Mouse (Mus musculus) ES-Bruce4 (cell line): ENCODE measurements around the gene Rbms3. TPM values are rescaled to one million over a fixed set of nuclear protein-coding genes. Genes with fewer than 3 reads are reported as not detected.

Experiments used
- H3K27ac ChIP-seq: 2 replicates; pipeline ENCODE4 v1.5.1; 2012; ENCODE audit warnings: low read length, inconsistent platforms; ENCODE audit not compliant: insufficient read depth
- H3K27me3 ChIP-seq: 2 replicates; pipeline ENCODE4 v1.6.1; 2012; ENCODE audit warnings: mild to moderate bottlenecking, low read length, inconsistent platforms; ENCODE audit not compliant: control insufficient read depth, poor library complexity, insufficient read depth, severe bottlenecking
- H3K36me3 ChIP-seq: 2 replicates; pipeline ENCODE4 v1.6.1; 2012; ENCODE audit warnings: inconsistent platforms, mild to moderate bottlenecking, low read length, moderate library complexity; ENCODE audit not compliant: control insufficient read depth, poor library complexity, insufficient read depth, severe bottlenecking
- H3K4me1 ChIP-seq: one replicate; pipeline ENCODE4 v1.8.1; 2011; ENCODE audit warnings: low read length; ENCODE audit not compliant: control insufficient read depth, insufficient read depth
- H3K4me3 ChIP-seq: 2 replicates; pipeline ENCODE4 v1.5.1; 2011; ENCODE audit warnings: low read depth, mild to moderate bottlenecking, low read length
- H3K9ac ChIP-seq: 2 replicates; pipeline ENCODE4 v1.6.1; 2012; ENCODE audit warnings: low read depth, mild to moderate bottlenecking, inconsistent platforms; ENCODE audit not compliant: poor library complexity, severe bottlenecking
- H3K9me3 ChIP-seq: replicated peaks from 2 replicates; pipeline ENCODE4 v1.6.1; 2012; ENCODE audit warnings: mild to moderate bottlenecking, low read length, inconsistent platforms; ENCODE audit not compliant: control insufficient read depth, poor library complexity, insufficient read depth, severe bottlenecking
- CTCF ChIP-seq: IDR thresholded peaks from one replicate; pipeline ENCODE4 v1.8.1; 2011; ENCODE audit warnings: low read depth, low read length
- EP300 ChIP-seq: IDR thresholded peaks from 2 replicates; pipeline ENCODE4 v1.6.1; 2011; ENCODE audit warnings: low read depth, low read length; ENCODE audit not compliant: insufficient read depth
- POLR2A ChIP-seq: IDR thresholded peaks from one replicate; pipeline ENCODE4 v1.8.1; 2011; ENCODE audit warnings: low read length; ENCODE audit not compliant: insufficient read depth
- polyA plus RNA-seq: library from polyadenylated mRNA; stranded (reverse); fragments of >200 nt; gene quantifications from 2 replicates; pipeline ENCODE4 v1.2.4, GENCODE M21; 2011; ENCODE audit warnings: low read depth; ENCODE audit not compliant: missing spikeins, insufficient read depth, insufficient read length

Rbms3 gene
- polyA plus RNA-seq, 1 experiment: 1.8 TPM

- H3K9me3 ChIP-seq: peaks cover 6% of the 10 kb centered on the region; the same call in 1 of the 2 replicates
- no peak overlapping the region for H3K4me3 ChIP-seq
- H3K4me1 ChIP-seq: no peaks in the 10 kb centered on the region
- no peaks in the 10 kb centered on the region for H3K36me3 ChIP-seq
- H3K27ac ChIP-seq: no peak overlapping the region
- H3K27me3 ChIP-seq: no peaks in the 10 kb centered on the region
- H3K9ac ChIP-seq: no peak overlapping the region
- TF ChIP-seq EP300 (no peak), CTCF (no peak)
Observed at GRCm38 (mm10) chr9:117088309-117088708, 541.4 kb downstream of the Rbms3 start.

GRCm38 (mm10) chr9:117085706-117086105 lies 544.0 kb downstream of the Rbms3 start:
- H3K4me3 ChIP-seq: no peak overlapping the region
- H3K27ac ChIP-seq: no peak overlapping the region
- H3K9me3 ChIP-seq: no peaks in the 10 kb centered on the region
- no peaks in the 10 kb centered on the region for H3K4me1 ChIP-seq
- TF ChIP-seq POLR2A: no peak
- no peak for TF ChIP-seq CTCF
- TF ChIP-seq EP300: no peak
- no peak overlapping the region for H3K9ac ChIP-seq
- H3K36me3 ChIP-seq: no peaks in the 10 kb centered on the region
- H3K27me3 ChIP-seq: no peaks in the 10 kb centered on the region

GRCm38 (mm10) chr9:117084471-117084870 lies 545.2 kb downstream of the Rbms3 start:
- H3K9me3 ChIP-seq: no peaks in the 10 kb centered on the region
- no peak overlapping the region for H3K4me3 ChIP-seq
- H3K27me3 ChIP-seq: no peaks in the 10 kb centered on the region
- TF ChIP-seq EP300 (no peak), CTCF (no peak), POLR2A (no peak)
- no peaks in the 10 kb centered on the region for H3K36me3 ChIP-seq
- no peak overlapping the region for H3K9ac ChIP-seq
- H3K27ac ChIP-seq: no peak overlapping the region
- no peaks in the 10 kb centered on the region for H3K4me1 ChIP-seq

GRCm38 (mm10) chr9:117079471-117079870 lies 550.2 kb downstream of the Rbms3 start:
- no peak overlapping the region for H3K27ac ChIP-seq
- H3K27me3 ChIP-seq: no peaks in the 10 kb centered on the region

GRCm38 (mm10) chr9:117077548-117077947 lies 552.2 kb downstream of the Rbms3 start:
- Histone ChIP-seq H3K27ac (no peak overlapping the region), H3K4me1 (no peaks in the 10 kb centered on the region)

More at GRCm38 (mm10) chr9:117079471-117079870, 550.2 kb downstream of the Rbms3 start:
- H3K4me1 ChIP-seq: no peaks in the 10 kb centered on the region
- TF ChIP-seq CTCF (no peak), POLR2A (no peak), EP300 (no peak)
- no peak overlapping the region for H3K4me3 ChIP-seq
- H3K9me3 ChIP-seq: no peaks in the 10 kb centered on the region
- no peak overlapping the region for H3K9ac ChIP-seq
- H3K36me3 ChIP-seq: no peaks in the 10 kb centered on the region

GRCm38 (mm10) chr9:117076785-117077184 lies 552.9 kb downstream of the Rbms3 start:
- no peaks in the 10 kb centered on the region for H3K36me3 ChIP-seq
- H3K9me3 ChIP-seq: no peaks in the 10 kb centered on the region
- H3K9ac ChIP-seq: no peak overlapping the region
- no peak overlapping the region for H3K4me3 ChIP-seq
- H3K27ac ChIP-seq: no peak overlapping the region
- no peaks in the 10 kb centered on the region for H3K4me1 ChIP-seq
- H3K27me3 ChIP-seq: no peaks in the 10 kb centered on the region
- TF ChIP-seq CTCF (no peak), POLR2A (no peak), EP300 (no peak)

More at GRCm38 (mm10) chr9:117077548-117077947, 552.2 kb downstream of the Rbms3 start:
- Histone ChIP-seq H3K9ac (no peak overlapping the region), H3K36me3 (no peaks in the 10 kb centered on the region), H3K4me3 (no peak overlapping the region), H3K27me3 (no peaks in the 10 kb centered on the region), H3K9me3 (no peaks in the 10 kb centered on the region)
- TF ChIP-seq CTCF: no peak
